Mouse (Mus musculus) left cerebral cortex, postnatal 4 days (tissue): ENCODE results near the gene Tmem266. TPM values are rescaled to one million over a fixed set of nuclear protein-coding genes. Genes with fewer than 3 reads are reported as not detected.
A peak's percentile ranks its signal among the peaks of the same experiment; 100 is the strongest.

Experiments used
- DNase-seq: peaks from one replicate; pipeline ENCODE4 v3.0.0-alpha.2; 2022
- intact Hi-C: fragments of 180-260 bp; cut with DNase I; formaldehyde crosslinking; loops from one replicate; pipeline ENCODE4 v1.15.1; 2025
- total RNA-seq, 2 experiments: library from RNA; stranded (reverse); gene quantifications; 2 replicates each; pipeline ENCODE4 v1.2.3; 2021

Gene Tmem266
- 10 to 100 TPM; 10.8 to 10.9 TPM for total RNA-seq

DNA sequence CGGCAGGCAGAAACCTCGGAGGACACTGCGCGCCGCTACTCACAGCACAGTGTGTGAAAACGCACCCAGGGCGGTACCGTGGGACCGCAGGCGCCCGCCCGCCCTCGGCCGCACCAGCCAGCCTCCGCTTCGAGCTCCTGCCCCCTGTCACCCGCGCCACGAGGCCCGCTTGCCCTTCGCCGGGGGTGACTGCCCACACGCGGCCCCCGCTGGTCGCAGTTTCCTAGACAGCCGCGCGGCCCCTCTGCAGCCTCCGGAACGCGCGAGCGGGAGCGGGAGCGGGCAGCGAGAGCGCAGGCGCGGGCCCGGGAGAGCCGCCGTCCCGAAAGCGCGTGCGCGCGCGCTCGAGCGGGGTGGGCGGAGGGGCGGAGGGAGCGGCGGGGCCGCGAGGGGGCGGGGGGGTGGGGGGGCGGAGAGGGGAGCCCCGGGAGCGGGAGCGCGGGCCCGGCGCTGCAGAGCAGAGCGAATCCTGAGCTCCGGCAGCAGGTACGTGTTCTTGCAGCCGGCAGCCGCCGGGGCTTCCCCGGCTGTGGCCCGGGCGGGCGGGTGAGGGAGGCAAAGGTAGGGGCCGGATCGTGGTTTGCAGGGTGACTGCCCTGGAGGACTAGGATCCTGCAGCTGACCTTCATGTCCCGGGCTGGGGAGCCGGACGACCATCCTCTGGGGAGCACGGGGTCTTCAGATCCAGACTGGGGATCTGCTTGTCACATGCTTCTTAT is at the start of gene Tmem266, which contains the start of gene Nrg4:
Gene Tmem266, plus strand, starts transcription at position 399 of the 719 bp plus-strand sequence.
Gene Nrg4, minus strand, starts transcription at position 330 of the 719 bp plus-strand sequence.
- peak; percentile 87 for DNase-seq
- intact Hi-C loops: loop anchor here (5.0 kb wide), 1 partner anchor 66 kb away; no protein-coding TSS in a partner anchor

- DNase-seq: no peak
- intact Hi-C loops: no loop called here
Observed at GRCm38 (mm10) chr9:55277562-55277961, 49.2 kb upstream of the Tmem266 start.

DNA sequence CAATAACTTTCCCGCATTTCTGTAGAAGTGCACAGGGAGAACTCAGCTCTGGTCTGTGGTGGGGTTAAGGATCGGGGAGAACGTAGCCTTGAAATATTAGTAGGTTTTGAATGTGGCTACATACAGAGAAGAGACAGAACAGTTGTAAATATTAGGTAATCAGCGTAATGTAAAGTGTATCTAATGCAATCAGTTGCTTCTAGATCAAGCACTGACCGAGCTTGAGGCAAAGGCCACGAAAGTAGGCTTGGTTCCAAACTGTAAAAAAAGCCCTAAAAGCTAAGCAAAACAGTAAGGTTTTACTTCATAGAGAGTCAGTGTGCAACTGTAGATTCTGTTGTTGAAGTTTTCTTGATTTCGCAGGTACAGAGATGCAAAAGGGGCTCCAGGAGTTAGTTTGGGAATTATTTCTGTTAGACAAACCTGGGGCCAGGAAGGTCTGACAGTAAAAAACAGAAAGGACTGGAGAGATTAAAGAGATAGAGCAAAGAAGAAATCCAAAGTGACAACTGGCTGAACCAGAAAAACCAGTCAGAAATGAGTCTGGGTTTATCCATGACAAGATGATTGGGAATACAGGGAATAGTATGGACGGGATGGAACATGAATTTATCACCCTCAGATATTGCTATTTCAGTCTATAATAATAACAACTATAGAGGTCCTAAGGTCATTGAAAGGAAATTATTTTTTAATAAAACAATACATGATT is 47.4 kb upstream of the Tmem266 start:
- no peak for DNase-seq
- intact Hi-C loops: no loop called here

DNA sequence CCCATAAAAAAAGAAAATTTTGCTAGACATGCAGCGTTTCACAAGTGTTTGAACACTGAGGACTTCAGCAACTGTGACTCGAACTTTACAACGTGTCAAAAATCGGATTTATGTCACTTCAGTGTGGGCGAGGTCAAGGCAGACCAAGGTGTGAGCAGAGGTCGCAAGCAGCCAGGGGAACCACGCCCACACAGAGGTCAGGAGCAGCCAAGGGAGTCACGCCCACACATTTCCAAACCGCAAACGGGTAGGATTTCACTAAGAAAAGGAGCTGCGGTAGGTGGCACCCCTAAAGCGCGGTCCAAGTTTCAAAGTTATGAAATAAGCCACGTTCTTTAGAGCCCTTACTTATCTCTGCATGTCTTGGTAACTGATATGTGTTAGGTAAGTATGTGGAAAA is 43.2 kb upstream of the Tmem266 start:
- intact Hi-C loops: no loop called here
- no peak for DNase-seq

- intact Hi-C loops: no loop called here
- no peak for DNase-seq
Observed at GRCm38 (mm10) chr9:55285197-55285596, 41.5 kb upstream of the Tmem266 start.

- intact Hi-C loops: no loop called here
- DNase-seq: no peak
Observed at GRCm38 (mm10) chr9:55289475-55290198, 37.1 kb upstream of the Tmem266 start.

DNA sequence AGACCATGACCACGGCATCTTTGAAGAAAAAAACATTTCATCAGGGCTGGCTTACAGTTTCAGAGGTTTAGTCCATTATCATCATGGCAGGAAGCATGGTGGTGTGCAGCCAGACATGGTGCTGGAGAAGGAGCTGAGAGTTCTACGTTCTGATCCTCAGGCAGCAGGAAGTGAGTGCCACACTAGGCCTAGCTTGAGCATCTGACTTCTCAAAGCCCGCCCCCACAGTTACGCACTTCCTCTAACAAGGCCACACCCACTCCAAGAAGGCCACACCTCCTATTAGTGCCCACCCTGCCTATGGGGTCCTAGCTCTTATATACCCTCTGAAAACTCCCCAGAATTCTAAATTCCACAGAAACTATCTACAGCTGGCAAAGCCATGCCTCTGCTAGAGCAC is 34.7 kb upstream of the Tmem266 start:
- no peak for DNase-seq
- intact Hi-C loops: no loop called here

DNA sequence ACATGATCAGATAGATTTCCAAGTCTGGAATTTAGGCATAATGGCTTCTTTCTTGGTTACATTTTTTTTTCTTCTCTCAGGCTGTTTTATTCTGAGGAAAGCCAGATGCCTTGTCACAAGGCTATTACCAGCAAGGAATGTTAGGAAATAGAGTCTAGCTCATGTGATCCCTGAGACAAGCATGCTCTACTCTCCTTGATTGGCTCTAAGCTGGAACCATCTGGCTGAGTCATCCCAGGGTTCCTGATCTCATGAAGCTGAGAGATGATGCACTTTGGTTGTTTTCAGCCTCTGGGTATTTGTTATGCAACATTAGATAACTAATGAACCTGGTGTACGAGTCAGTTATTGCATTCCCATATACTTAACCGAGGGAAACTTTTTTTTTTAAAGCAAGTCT is 30.5 kb upstream of the Tmem266 start:
- intact Hi-C loops: no loop called here

DNA sequence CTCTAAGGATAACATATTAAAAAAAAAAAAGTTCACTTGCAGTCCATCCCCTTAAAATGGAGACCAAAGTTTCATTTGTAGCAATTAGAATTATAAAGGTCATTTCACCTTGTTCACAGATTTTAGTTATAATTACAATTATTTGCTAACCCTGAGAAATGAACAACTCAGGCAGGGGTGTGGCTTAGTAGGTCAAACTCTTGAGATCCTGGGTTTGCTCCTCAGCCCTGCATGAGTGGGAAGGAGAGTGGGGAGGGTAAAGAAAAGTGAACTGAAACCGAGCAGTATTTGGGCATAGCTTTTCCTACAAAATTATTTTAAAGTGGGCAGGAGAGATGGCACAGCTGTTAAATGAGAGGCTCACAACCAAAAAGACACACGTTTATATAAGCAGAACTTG is 19.6 kb upstream of the Tmem266 start:
- intact Hi-C loops: no loop called here
- DNase-seq: no peak

More for the DNA sequence above, 30.5 kb upstream of the Tmem266 start:
- no peak for DNase-seq

- intact Hi-C loops: no loop called here
- DNase-seq: no peak
Observed at GRCm38 (mm10) chr9:55307557-55307956, 19.2 kb upstream of the Tmem266 start.

DNA sequence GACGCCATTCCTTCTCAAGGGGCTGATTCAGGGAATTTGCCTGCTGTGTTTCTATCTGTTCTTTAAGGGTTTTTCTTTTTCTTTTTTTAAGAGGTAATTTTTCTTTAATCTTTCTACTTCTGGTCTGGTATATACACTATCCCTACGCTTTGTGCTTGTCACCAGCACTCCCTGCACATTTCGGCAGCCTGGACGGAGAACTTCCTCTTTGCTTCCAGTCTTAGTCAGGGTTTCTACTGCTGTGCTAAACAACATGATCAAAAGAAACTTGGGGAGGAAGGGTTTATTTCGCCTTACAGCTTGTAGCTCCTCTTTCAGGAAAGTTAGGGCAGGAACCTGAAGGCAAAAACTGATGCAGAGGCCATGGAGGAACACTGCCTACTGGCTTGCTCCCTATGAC is 18.3 kb upstream of the Tmem266 start:
- intact Hi-C loops: no loop called here
- DNase-seq: no peak

DNA sequence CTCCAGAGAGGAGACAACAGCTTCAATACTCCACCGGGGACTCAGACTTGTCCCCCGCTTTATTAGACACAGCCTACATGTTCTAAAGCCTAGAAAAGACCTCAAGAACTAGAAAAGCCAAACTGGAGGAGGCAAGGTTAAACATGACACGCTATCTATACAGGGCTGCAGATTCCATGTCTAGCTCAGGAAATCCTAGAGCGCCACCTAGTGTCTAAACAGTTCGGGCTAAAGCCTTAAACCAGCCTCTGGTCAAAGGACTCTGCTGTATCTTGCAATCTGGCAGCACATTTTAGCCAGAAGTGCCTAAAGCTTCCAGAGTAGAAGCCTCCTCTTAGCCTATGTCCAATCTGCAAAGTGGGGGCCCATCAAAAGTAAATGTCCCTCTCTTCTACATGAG is 15.2 kb upstream of the Tmem266 start:
- intact Hi-C loops: loop anchor here (5.0 to 10.0 kb wide), 3 partner anchors 79 to 287 kb away; partner anchors contain the start of gene Chrna3
- peak; percentile 69 for DNase-seq

DNA sequence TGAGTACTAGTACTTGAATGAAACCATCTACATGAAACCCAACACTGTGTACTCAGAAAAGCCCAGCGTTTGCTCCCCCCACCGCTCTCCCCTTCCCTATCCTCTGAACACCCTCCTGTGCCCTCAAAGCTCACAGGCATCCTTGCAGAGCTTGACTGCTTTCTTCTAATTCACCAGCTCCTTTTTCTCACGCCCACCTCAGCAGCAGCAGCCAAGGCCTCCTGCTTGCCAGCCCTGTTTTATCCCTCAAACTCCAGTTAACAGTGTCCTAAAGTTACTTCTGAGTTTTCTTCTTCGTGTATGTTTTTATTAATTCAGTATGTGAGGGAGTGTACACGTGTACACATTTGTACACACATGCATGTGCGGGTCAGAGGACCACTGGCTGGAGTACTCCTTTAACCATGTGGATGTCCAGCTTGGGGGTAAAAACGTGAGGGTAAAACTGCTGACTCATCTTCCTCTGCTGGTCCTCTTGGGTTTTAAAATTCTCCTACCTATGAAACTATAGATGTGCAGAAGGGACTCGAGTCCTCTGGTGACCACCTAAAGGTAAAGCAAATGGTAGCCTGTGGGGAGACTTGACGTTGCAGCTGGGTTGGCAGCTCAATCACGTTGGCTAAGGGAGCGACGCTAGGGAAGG is 13.0 kb upstream of the Tmem266 start:
- no peak for DNase-seq
- intact Hi-C loops: loop anchor here (5.0 to 10.0 kb wide), 3 partner anchors 81 to 289 kb away; partner anchors contain the start of gene Chrna3

DNA sequence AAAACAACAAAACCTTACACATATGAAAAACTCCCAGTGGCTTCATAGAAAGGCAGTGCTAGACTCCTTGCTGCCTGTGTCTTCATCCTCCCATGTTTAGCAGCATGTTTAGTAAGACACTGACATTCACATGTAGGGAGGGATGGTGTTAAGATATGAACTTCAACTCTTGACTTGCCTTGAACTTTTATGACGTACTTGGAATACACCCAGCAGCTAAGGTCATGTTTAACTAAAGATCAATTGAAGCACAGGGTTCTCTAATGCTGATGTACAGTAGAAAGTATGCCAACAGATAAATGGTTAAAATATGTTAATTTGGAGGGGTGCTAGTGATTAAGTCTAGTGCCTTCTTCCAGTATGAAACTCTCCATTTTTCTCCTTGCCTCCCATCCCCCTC is 4.1 kb upstream of the Tmem266 start:
- intact Hi-C loops: no loop called here
- DNase-seq: no peak

DNA sequence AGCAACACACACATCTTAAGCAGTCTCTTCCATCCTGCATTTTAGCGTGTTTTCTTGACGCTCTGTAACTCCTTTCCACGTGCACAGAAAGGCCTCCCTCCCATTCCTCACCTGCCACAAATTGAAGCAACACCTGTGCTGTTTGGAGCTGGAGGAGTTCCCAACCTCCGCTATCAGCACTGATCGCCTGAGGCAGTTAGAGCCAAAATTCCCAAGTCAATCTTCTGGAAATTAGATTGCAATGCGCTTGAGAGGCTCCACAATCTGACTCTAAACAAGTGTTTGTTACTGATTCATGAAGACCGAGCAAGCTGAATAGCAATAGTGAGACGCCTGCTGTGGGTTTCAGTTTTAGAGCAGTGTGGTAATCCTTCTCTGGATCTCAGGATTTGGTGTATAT is 2.6 kb upstream of the Tmem266 start:
- intact Hi-C loops: no loop called here
- DNase-seq: no peak

DNA sequence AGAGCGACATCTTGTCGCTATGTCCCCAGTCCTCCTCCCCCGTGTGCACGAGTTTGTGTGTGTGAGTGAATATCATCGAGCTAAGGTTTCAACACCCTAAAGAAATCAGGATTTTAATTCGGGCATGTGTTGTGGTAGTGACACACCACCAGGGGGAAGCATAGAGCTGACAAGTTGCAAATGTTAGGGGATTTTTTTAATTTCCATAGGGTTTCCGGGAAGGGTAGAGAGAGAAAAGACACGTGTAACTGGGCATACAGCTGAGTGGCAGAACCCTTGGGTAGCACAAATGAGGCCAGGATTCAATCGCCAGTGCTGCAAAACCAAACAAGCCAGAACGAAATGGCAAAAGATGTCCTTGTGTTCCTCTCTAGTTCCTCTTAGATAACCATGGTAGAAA is 2.2 kb upstream of the Tmem266 start:
- intact Hi-C loops: no loop called here
- DNase-seq: peak; percentile 2

DNA sequence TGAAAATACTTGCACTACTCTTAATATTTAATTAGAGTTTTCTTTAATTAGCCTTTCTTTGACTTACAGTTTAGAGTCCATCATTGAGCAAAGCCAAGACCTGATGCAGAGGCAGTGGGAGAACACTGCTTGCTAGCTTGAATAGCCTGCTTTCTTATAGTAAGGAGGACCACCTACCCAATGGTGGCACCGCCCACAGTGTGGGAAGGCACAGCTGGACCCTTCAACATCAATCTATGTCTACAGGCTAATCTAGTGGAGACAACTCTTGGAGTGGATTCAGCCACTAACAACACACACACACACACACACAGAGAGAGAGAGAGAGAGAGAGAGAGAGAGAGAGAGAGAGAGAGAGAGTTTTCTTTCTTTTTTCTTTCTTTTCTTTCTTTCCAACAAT is 1.7 kb upstream of the Tmem266 start:
- DNase-seq: peak; percentile 68
- intact Hi-C loops: loop anchor here (5.0 kb wide), 1 partner anchor 67 kb away; no protein-coding TSS in a partner anchor

- intact Hi-C loops: loop anchor here (5.0 kb wide), 1 partner anchor 66 kb away; no protein-coding TSS in a partner anchor
- DNase-seq: no peak
Observed at GRCm38 (mm10) chr9:55325564-55326514, 874 bp upstream of the Tmem266 start.

GRCm38 (mm10) chr9:55327234-55327615 is 512 bp downstream of the Tmem266 start:
- peak; percentile 21 for DNase-seq
- intact Hi-C loops: loop anchor here (5.0 kb wide), 1 partner anchor 65 kb away; no protein-coding TSS in a partner anchor
